Mouse (Mus musculus) layer of hippocampus, postnatal 25 days (tissue): ENCODE data around the gene Dchs2. TPM values are rescaled to one million over a fixed set of nuclear protein-coding genes. Genes with fewer than 3 reads are reported as not detected.
"Not testable (repeated sequence)": the region's sequence is repeated elsewhere in the genome, so short reads cannot be mapped to it uniquely, and the experiment has no call there.

Source experiments
- DNase-seq, 2 experiments: peaks; one replicate each; pipeline ENCODE4 v3.0.0; 2022; ENCODE audit warnings: mixed read lengths in 2 of 2, low spot score in 1 of 2; ENCODE audit errors: extremely low spot score in 1 of 2
- total RNA-seq, 2 experiments: library from RNA; stranded (reverse); gene quantifications; 2 replicates each; pipeline ENCODE4 v1.2.3; 2021

Gene Dchs2
- total RNA-seq: 1 to 10 TPM; 3.6 to 3.7 TPM

DNA sequence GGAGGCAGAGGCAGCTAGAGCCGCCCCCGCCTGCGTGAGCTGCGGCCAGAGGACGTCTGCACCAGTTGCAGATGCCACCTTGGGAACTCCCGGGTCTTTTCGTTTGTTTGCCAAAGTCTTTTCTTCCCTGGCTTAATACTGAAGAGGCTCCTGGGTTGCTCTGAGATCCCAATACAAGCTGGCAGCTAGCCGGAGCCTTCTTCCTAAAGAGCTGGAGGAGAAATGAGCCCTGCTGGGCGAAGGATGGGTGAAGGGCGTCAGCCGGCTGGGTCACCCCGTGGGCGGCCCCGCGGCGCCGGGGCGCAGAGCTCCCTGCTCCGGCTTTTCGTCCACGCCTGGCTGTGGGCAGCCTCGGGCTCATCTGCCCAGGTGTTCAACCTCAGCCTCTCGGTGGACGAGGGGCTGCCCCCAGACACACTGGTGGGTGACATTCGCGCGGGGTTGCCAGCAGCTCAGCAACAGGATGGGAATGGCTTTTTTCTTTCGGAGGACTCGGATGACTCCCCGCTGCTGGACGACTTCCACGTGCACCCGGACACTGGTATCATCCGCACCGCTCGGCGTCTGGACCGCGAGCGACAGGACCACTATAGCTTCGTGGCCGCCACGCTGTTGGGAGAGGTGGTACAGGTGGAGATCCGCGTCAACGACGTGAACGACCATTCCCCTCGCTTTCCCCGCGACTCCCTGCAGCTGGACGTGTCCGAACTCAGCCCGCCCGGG lies at the start of gene Dchs2:
TSS of gene Dchs2 (plus strand) at position 223 of the 723 bp plus-strand sequence.
- DNase-seq: no peak

DNA sequence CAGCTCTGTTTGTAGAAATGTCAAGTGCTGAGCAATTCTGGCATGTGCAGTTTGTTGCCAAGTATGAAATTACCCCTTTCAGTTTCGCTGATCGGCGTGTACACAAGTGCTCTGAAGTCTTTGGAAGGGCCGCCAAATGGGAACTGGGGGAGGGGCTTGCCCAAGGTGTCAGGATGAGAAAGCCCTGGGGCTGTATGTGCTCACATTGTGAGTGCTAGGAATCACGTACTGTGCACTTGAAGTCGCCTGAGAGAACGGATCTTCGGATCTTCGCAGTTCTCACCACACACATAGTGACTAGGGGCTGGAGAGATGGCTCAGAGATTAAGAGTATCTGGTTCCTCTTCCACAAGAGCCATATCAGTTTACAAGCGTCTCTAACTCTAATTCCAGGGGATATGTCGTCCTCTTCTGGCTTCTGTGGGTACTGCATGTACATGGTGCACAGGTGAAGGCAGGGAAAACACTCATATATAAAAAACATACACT lies 47.1 kb upstream of the Dchs2 start:
- peak; percentile 19 to 71 for DNase-seq

DNA sequence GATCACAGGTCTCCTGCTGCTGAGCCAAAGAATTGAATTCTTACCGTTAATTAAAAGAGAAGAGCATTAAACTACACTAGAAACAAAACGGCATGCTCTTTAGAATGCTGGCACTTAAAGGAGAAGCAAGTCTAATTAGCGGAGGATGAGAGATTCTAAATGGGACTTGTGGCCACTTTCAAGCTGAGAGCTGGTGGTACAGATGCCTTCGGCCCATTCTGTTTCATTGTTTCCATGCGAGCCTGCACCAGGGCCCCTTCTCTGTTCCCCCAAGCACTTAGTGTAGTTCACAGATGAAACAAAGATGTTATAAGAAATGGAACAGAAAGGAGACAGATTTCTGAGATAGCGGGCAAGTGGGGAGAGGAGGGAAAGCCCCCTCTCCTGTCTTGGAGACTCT lies 30.2 kb upstream of the Dchs2 start:
- DNase-seq: no peak

DNA sequence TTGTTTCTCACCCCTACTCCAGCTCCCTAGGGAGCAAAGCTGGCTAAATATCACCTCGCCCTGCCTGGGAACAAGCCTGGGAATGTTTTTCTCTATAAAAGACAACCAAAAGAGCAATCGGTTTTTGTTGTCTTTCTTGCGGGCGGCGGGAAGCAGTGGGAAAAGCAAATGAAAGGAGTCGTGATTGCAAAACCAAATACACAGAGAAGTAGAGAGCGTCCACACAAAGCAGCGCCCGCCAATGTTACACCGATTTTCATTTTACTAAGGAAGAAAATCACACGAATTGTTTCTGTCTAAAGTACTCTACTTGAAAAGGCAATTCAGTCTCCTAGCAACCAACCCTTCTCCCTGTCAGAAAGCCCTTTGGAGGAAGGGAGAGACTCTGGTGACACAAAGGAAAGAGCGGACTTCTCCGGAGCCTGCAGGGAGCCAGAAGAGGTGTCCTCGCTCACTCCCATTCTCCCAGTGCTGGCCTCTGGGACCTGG lies 29.2 kb upstream of the Dchs2 start:
- DNase-seq: no peak

DNA sequence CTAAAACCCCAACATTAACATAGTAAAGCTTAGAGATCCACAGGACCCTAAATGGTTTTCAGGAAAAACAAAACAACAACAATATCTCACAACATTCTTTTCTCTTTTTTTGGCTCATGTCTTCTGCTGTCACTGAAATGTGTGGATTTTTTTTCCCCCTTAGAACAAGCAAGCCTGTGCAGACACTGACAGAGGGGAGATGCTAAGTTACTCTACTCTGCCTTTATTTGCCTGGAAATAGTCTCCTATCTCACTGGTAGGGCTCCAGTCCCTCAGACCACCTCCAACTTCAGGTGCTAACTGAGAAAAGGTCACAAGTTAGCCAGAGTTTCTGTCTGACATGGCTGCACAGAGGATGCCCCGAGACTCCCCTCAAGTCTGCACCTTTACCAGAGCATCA lies 28.6 kb upstream of the Dchs2 start:
- DNase-seq: no peak

DNA sequence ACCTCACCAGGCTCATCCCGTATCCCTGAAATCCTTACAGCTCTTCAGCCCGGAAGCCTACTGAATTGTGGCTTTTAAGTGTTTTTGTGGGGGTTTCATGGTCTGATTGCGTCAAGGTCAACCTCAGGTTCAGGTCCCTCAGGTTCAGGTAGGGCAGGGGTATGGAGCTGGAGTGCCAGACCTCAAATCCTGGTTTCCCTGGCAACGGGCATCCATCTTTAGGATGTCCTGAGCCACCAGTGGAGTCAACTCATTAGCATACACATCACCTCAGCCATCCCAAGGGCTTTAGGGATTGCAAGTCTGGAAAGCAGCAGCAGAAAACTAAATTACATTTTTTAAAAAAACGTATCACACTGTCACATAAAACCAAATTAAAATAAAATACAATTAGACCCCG lies 28.1 kb upstream of the Dchs2 start:
- DNase-seq: no peak

DNA sequence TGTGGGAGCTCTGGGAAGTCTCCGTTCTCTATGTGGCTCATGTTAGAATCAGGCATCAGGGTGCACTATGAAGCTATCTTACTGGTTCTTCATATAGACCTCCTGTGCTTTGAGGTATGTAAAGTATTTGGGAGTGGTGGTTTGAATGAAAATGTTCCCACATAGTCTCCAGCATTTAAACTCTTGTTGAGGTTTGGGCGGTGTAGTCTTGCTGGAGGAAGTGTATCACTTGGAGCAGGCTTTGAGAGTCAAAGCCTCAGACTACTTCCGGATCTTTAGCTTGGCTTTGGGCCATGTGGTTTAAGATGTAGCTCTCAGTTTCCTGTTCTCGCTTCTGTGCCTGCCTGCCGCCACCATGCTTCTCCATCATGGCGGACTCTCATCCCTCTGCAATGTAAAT lies 25.5 kb upstream of the Dchs2 start:
- no peak for DNase-seq

DNA sequence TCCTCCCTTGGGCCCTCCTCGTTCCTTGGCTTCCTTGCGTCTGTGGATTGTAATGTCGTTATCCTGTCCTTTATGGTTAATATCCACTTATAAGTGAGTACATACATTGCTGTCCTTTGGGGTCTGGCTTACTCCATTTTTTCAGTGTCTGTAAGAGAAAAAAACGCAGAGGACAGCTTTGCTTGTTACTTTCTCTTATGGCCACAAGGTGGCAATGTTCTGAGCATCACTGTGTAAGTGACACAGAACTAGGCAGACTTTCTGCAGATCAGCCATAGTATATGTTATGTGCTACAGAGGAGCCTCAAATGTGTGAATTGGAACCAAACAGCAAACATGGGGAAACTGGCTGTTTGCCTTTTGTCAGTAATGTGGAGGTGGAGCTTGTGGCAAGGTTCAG lies 17.6 kb upstream of the Dchs2 start:
- no peak for DNase-seq

DNA sequence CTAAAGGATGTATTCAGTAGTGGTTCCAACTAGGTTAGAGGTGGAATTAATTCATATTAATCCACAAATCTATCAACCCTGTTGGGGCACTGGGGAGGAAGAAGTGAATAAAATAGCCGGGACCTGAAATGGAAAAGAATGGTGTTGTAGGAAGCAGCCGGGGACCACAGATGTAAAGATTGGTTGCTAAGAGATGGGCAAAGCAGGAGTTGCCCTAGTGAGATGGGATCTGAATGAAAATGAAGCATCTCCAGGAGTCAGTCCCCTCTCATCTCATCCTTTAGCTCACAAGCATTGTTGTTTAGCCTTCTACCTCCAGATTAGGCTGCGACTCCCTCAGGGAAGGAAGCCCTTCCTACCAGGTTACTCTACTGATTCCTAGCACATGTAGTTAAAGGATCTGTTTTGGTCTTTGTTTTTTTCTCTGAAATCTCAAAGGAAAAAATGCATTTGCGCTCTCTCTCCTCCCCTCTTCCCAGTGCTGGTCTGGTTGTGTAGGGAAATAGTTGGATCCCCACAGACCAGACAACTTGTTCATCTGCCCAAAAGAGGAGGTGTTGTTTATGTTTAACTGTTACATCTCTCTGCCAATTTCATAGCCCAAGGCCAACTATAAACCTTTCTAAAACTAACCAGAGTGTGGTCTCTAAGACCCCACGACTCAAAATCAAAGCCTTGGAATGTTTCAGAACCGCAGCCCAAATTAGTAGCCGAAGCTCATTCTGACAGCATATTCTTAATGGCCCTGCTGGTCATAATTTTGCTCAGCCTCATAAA lies 16.1 kb upstream of the Dchs2 start:
- no peak for DNase-seq

DNA sequence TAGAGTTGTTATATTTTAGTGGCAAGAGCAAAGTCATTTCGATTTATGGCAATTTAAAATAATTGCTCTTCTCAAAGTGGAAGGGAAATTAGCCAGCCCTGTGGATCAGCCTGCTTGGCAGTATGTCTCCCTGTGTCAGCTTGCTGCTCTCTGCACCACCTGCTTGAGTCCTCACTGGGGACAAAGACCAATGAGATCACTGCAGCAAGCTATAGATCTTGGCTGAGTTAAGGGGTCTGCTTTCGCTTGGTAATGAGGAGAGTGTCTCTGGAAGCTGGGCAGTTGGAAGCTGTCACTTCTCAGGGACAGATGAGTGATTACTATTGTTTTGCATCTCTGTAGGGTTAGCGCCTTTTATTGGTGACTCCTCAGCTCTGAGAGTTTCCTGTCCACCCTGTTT lies 14.9 kb upstream of the Dchs2 start:
- DNase-seq: no peak

DNA sequence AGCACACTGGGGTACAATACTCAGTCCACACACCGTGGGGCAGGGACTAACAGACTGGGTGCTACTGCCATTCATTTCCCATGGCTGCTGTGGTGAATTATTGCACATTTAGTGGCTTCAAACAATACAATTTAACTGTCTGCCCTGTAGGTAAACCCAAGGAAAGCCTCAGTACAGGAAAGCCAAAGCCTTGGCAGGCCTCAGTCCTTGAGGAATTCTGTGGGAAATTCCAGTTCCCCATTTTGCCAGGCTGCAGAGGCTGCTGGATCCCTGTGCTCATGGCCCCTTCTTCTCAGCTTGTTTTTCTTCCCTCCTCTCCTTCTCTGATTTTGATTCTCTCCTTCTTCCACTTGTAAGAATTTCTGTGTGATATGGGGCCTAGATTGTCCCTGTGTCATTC lies 12.8 kb upstream of the Dchs2 start:
- no peak for DNase-seq

DNA sequence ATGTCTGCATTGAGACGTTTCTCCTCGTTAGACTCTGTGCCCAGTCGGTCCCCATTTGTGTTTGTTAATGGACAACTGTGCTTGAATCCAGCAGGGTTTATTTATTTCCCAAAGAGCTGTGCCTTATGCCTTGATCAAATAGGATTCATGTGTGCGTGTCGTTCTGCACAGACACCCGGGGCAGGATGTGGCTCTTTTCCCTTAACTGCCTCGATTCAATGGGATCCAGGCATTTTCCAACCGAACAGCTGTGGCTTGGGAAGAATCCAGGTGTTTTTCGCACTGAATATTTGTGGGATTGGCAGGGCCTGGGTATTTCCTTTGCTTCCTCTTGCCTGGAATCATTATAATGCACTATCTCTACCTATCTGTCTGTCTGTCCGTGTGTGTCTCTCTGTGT lies 10.2 kb upstream of the Dchs2 start:
- no peak for DNase-seq

DNA sequence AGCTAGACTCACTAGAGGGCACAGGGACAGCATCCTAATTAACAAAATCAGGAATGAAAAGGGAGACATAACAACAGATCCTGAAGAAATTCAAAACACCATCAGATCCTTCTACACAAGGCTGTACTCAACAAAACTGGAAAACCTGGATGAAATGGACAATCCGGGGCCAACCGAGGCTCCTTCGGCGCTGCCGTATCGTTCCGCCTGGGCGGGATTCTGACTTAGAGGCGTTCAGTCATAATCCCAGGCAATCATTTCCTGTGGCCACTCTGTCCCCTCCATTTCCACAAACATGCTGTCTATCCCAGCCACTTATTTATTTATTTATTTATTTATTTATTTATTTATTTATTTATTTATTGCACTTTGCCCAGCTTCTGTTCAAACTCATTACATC lies 3.8 kb upstream of the Dchs2 start:
- not testable (repeated sequence) for DNase-seq

DNA sequence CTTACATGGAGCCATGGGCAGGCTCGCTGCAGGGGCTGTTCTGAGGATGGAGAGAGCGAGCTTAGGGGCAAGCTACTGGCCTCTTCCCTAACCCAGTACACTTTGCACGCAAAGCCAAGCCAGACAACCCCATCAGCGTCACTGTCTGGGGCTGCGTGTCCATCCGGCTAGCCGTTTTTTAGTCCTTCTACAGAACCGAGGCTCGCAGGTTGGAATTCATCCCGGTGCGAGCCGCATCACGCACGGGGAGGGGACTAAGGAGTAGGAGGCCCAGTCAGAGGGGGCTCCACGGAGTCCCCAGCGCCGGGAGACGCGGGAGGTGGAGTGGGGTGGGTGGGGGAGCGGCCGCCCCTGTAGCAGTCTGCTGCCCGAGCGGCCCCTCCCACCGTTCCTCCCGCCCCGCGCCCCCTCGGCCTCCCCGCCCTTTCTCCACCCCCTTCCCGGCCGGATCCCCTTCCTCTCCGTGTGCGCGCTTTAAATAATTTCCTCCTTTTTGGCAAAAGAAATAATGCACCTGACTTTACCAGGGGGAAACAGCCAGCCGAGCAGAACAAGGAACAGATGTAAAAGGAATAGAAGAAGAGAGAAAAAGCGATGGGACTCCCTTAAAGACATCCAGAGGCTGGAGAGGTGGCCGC lies 541 bp upstream of the Dchs2 start:
- no peak for DNase-seq

DNA sequence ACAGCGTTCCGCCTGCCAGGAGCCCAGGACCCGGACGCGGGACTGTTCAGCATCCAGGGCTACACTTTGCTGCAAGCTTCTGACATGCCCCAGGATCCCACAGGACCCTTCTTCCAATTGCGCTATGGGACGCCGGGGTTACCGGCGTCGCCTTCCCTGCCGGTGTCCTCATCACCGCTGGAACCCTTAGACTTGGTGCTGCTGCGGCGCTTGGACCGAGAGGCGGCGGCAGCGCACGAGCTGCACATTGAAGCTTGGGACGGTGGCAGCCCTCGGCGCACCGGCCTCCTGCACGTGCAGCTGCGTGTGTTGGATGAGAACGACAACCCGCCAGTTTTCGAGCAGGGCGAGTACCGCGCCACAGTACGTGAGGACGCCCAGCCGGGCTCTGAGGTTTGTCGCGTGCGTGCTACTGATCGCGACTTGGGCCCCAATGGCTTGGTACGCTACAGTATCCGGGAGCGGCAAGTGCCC lies 738 bp downstream of the Dchs2 start:
- DNase-seq: no peak

DNA sequence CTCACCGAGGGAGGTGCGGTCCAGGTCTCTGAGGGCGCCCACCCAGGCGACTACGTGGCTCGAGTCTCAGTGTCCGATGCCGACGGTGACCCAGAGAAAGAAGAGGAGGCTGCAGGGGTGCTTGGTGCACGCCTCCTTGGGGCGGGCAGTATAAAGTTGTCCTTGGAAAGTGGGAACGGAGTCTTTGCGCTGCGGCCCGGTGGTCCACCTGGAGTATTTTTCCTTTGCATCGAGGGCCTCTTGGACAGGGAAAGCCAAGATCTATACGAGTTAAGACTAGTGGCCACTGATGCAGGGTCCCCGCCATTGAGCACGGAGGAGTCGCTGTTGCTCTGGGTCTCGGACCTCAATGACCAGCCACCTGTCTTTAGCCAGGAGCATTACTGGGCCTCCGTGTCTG lies 1.4 kb downstream of the Dchs2 start:
- DNase-seq: no peak

DNA sequence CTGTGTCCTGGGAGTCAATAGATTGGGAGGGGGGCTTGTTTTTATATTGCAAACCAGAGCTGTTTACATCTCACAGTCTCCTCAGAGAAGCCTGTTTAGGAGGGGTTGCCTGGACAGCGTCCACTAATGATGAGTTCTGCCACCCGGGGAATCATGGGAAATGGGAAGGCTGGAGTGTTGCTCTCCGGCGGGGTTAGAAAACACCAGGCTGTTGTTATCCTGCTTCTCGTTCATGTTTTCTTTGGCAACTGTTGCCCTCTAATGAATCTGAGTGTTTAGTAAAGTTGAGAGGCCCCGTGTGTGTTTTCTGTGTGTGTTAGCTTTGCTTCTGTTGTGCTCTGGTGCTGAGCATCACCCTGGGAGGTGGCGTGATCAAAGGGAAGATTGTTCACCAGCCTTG lies 8.7 kb downstream of the Dchs2 start:
- no peak for DNase-seq

DNA sequence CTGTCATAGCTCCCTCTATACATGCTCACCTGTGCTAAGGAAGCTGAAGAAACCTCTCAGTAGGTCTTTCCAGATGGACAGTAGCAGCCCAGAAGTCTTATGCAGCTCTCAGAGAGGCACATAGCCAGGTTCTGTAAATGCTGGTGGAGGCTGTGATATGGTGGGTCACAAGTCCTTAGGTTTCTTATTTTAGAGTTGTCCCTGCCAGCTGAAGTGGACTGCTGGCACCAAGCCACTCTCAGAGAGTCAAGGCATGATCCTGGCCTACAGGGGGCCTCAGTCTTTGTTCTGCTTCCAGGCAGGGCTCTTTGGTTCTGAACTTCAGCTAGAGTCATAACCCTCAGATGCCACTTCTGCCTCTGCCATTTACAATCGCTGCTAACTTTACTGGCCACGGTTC lies 11.1 kb downstream of the Dchs2 start:
- no peak for DNase-seq

DNA sequence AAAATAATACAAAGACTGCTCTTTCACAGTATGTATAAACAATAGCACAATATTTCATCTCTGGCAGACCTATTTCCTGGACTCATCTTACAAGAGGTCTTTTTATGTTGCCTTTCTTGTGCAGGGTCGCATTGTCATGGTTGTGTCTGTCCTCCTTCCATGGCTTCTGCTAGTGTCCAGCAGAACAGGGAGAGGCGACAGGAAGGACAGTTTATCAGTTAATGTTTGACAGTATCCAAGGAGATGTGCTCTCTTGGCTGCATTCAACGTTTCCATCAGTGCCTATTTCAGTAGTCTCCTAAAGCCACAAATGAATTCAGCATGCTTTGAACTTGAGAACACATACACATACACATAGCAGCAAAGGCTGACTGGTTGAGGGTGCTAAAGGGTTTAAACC lies 17.9 kb downstream of the Dchs2 start:
- no peak for DNase-seq

DNA sequence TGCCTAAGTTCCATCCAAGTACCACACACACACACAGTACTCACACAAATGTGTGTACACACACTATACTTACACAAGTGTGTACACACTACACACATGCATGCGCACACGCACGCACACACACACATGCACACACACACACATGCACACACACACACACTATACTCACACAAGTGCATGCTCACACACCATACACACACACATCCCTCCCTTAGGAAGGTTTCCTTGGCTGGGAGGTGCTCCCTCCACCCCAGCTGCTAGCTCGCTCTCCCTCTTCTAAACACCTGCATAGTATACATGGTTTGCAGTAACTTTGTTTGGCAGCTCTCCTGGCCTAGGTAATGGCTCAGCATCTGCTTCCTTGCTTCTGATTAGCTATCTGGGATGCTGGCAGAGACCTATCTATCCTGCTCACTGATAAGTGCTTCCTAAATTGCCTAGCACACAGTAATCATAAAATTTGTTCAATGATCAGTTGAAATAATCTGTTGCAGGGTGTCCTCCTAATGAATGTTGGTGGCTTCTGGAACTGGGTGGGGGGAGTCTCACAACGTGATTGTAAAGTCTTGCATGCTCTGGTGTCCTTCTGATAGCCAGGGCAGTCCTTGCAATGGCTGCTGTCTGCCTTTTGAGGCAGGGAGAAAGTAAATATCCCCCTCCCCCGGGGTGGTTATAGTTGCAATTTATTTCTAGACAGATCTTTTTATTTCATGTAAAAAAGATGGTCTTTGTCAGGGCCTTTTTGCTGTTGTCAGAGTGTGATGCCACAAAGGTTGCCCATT lies 19.7 kb downstream of the Dchs2 start:
- no peak for DNase-seq
